Mouse (Mus musculus): ENCODE results near the gene Mc1r. TPM values are rescaled to one million over a fixed set of nuclear protein-coding genes. Genes with fewer than 3 reads are reported as not detected.
"Not testable (repeated sequence)": the region's sequence is repeated elsewhere in the genome, so short reads cannot be mapped to it uniquely, and the experiment has no call there.

Gene Mc1r
- total RNA-seq, 2 experiments from 2014 or later: not detected

DNA sequence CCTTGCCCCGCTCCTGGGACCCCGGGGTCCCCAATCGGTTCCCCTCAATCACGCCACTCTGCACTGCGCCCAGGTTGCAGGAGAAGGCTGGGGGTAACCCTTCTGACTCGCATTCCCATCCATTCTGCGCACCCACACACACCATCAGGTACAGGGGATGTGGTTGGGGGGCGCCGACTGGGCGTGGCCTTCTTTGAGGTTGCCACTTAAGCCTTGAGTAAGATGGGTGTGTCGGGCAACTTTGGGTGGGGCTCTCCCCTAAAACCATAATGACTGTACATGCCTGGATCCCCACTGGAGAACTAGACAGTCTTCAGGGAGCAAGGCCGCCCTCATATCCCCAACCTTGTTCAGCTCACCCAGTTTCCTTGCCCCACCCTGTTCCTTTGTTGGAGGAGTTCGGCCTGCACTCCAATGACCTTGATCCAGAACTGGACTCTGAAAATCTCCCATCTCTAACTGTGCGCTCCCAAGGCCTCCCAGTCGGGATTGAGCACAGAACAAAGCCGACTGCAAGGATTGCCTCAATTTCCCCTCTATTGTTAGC, 4.9 kb downstream of the Mc1r start:
- DNase-seq: no peak

DNA sequence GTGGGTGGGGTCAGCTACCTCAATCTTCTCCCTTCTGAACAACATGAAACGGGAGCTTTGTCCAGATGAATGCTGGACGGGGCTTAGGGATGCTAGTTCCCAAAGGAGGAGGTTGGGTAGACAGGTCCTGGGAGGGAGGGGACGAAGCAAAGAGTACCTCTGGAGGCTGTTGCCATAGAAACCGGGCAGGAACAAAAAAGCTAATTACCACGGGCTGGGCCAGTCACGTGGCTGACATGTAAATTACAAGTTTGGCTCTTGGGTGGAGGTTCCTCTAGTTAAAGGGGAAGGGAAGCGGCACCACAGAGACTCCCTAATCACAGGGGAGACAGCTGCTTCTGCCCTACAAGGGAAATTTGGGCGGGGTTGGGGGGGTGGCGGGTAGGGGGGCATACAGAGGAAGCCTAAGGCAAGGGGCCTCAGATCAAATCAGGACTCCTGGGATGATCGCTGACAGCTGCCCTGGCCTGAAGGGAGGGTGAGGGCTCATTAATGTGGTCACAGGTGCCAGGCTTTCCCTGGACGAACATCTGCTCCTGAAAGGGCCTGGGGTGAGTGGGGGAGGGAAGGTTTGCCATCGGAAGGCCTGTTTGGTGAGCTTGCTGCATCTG, 5.8 kb downstream of the Mc1r start:
- no peak for DNase-seq

DNA sequence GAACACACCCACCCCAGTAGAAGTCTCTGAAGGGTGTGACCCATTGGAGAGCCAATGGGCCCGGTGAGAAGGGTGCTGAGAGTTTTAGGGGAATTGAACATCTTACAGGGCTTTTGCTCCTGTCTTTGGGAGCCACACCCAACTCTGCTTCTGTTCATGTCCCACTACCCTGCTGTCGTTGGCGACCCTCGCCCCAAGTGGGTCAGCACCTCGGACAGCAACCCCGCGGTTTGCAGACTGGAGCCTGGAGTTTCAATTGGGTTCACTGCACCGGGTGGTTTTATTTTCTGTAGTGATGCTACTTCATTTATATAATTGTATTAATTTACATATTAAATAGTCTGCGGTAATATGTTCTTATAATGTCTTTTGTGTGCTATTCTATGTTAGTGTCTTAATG, 7.3 kb downstream of the Mc1r start:
- DNase-seq: no peak

DNA sequence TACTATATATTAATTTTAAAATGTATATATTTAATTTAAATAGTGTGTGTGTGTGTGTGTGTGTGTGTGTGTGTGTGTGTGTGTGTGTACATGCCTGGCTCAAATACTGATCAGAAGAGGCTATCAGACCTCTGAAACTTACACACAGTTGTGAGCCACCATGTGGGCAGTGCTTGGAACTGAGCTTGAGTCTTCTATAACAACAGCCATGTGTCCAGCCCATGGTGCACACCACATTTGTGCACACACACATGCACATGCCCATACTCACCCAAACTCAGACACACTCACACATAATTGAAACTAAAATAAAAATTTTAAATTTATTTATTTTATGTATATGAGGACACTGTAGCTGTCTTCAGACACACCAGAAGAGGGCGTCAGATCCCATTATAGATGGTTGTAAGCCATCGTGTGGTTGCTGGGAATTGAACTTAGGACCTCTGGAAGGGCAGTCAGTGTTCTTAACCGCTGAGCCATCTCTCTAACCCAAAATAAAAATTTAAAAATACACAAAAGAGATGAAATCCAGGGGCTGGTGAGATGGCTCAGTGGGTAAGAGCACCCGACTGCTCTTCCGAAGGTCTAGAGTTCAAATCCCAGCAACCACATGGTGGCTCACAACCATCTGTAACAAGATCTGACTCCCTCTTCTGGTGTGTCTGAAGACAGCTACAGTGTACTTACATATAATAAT, 8.2 kb downstream of the Mc1r start:
- DNase-seq: not testable (repeated sequence)

DNA sequence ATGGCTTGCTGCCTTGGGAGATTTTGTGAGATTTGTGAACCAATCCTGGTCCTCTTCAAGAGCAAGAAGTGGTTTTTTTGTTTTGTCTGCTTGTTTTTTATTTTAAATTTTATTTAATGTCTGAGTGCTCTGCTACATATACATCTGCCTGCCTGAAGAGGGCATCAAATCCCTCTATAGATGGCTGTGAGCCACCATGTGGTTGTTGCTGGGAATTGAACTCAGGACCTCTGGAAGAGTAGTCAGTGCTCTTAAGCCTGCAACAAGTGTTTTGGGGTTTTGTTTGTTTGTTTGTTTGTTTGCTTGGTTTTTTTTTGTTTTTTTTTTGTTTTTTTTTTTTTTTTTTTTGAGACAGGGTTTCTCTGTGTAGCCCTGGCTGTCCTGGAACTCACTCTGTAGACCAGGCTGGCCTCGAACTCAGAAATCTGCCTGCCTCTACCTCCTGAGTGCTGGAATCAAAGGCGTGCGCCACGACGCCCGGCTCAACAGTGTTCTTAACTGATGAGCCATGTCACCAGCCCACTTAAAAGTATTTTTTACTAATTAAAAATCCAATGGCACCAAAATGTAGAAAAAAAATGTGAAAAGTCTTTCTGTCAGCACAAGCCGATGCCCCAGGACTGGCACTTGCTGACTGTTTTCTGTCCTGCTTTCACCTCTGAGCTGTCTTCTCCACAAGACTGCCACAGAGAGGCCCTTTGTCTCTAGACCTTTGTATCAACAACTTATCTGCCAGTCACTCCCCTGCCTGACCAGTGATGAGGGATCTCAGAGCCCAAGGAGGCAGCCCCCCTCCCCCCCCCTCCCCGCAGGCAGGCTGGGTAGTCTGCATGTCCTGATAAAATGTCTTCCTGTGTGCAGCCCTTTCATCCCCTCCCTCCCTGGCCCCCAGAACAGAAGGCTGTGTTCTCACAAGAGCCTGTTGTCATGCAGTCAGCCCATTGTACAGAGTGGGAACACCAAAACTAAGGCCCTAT, 9.3 kb downstream of the Mc1r start:
- no peak for DNase-seq

DNA sequence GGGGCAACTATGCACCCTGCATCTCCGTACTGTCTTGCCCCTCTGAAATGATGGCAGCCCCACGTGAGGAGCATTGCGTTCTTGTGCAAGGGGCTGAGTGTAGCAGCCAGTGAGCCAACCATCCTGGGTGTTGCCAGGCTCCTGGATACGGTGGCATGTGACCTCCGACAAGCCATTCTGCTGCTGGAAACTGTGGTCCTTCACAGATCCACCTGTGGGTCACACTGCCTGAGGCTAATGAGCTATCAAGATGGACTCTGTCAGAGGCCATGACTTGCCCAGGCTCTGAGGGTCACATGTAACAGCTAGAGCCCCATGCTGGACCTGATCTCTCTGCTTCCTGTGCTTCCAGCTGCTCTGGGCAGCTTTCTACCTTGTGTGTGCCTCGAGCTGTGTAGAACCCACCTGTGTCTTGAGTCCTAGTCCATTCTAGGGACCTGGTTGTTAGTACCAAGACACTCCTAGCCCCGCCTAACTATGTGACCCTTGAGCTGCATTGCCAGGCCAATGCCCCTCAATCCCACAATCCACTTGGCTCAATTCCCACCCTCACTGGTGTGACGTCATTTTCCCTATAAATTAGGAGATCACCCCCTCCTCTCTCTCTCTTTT, 10.1 kb downstream of the Mc1r start:
- no peak for DNase-seq

DNA sequence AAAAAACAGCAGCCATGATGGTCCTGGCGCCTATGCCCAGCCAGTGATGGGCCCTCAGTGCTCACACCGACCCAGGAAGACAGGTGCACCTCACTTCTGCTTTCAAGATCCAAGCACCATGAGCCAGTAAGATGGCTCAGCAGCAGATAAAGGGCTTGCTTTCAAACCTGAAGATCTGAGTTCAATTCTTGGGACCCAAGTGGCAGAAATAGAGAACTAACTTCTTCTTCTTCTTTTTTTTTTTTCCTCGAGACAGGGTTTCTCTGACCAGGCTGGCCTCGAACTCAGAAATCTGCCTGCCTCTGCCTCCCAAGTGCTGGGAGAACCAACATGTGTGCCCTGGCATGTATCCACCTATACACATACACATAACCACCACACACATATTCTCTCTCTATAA, 12.8 kb downstream of the Mc1r start:
- no peak for DNase-seq

DNA sequence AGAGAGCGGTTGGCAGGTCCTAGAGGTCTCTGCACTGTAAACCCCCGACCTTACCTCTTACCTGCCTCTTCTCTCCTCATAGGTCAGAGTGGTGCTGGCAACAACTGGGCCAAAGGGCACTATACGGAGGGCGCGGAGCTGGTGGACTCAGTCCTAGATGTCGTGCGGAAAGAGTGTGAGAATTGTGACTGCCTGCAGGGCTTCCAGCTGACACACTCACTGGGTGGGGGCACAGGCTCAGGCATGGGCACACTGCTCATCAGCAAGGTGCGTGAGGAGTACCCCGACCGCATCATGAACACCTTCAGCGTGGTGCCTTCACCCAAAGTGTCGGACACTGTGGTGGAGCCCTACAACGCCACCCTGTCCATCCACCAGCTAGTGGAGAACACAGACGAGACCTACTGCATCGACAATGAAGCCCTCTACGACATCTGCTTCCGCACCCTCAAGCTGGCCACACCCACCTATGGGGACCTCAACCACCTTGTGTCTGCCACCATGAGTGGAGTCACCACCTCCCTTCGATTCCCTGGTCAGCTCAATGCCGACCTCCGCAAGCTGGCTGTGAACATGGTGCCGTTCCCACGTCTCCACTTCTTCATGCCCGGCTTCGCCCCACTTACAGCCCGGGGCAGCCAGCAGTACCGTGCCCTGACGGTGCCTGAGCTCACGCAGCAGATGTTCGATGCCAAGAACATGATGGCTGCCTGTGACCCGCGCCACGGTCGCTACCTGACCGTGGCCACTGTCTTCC, 13.8 kb downstream of the Mc1r start:
- no peak for DNase-seq

DNA sequence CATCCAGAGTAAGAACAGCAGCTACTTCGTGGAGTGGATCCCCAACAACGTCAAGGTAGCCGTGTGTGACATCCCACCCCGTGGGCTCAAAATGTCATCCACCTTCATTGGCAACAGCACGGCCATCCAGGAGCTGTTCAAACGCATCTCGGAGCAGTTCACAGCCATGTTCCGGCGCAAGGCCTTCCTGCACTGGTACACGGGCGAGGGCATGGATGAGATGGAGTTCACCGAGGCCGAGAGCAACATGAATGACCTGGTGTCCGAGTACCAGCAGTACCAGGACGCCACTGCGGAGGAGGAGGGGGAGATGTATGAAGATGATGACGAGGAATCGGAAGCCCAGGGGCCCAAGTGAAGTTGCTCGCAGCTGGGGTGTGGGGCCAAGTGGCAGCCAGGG, 14.4 kb downstream of the Mc1r start:
- no peak for DNase-seq

DNA sequence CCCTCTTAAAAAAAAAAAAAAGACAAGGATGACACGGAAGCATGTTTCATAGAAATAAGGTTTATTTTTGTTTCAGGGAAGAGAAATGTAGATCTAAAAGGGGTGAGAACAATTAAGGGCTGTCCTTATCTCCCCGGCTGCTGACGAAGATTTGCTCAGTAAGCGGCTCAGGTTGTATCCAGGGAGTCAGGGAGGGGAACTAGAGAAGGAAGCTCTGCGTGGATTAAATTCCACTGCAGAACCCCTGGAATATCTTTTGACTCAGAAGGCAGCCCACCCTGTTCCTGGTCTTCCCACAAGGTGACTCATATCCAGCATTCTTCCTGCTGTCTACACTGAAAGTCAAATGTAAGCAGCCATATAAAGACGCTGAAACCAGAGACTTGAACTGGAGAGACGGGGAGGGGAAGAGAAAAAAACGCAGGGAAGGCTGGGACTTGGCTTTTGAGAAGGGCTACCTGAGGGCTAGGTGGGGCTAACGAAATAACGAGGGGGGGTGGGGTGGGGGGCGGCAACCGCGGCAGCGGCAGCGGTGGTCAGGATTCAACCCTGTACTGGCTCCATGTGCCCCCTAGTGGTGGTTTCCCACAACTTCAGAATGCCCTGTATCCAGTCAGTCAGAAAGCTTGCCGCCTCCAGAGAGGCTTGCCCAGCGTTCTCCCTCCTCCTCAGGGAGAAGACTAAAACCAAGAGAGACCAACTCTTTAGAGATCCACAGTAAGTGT, 15.3 kb downstream of the Mc1r start:
- DNase-seq: peak; percentile 55

DNA sequence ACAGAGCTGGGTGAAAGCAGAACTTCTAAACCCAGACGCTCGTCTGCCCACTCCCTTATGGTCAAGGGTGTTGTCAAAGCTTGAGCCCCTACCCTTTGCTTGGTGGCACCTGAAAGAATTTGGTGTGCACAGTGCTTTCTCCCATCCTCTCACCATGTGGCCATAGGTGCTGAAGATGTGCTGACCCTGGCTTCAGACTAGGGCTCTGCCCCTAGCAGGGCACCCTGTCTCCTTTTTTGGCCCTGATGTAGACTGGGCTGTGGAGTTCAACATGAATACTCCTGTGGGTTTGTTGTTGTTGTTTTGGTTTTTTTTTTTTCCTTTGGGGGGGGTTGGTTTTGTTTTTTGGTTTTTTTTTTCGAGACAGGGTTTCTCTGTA, 15.9 kb downstream of the Mc1r start:
- DNase-seq: no peak

DNA sequence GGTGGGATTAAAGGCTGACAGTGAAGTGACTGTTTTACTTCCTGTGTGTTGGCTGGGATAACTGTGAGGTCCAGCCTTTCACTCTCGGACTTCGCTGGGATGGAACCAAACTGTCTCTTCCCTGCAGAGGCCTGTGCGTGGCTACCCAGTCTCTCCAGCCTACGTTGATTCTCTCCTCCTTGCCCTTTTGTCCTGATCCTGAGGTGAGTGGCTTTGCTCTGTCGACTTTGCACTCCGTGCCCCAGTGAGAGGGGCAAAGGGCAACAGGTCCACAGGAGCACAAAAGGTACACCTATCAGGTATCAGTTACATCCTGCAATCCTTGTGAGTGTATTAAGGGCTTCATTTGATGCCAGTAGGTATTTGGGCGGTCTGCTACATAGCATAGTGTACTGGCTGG, 16.5 kb downstream of the Mc1r start, which contains the start of gene Def8:
Def8 (plus strand) TSS at position 87 of the 400 bp plus-strand sequence.
- no peak for DNase-seq

DNA sequence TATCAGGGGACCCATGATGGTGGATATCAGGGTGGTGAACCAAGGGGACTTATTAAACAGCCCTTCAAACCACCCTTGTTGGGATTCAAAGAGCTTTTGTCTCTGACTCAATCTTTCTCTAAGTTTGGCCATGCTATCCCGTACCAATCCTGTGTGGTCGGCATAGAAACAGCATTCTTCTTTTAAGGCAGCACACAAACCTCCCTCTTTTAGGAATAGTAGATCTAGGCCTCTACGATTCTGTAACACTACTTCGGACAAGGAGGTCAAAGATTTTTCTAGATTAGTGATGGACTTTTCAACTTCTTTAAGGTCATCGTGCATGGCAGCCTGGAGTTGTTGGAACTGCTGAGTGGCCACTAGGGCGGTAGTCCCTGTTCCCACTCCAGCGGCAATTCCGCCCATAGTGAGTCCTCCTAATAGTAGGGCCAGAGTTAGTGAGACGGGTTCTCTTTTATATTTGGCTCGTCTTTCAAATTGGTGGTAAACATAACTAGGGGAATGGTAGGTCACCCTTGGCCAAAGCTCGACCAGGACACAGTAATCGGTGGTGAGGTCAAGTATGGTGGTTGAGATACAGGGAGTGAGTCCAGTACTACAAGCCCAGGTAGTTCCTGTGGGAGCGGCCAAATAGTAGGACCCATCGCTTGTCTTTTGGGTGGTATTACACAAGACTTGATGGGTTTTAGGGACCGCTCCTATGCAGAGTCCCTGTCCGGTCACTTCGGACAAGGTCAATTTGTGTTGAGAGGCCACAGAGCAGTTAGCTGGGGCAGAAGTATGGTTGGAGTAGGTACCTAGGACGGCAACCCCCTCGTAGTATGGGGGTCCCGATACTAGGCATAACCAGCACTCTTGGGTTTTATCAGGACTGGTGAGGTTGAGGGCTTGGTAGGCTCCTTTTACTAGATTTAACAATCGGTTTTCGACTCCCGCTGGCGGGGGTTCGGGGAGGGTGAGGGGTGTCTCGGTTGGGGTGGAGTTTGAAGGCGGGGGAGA, 19.9 kb downstream of the Mc1r start:
- no peak for DNase-seq

DNA sequence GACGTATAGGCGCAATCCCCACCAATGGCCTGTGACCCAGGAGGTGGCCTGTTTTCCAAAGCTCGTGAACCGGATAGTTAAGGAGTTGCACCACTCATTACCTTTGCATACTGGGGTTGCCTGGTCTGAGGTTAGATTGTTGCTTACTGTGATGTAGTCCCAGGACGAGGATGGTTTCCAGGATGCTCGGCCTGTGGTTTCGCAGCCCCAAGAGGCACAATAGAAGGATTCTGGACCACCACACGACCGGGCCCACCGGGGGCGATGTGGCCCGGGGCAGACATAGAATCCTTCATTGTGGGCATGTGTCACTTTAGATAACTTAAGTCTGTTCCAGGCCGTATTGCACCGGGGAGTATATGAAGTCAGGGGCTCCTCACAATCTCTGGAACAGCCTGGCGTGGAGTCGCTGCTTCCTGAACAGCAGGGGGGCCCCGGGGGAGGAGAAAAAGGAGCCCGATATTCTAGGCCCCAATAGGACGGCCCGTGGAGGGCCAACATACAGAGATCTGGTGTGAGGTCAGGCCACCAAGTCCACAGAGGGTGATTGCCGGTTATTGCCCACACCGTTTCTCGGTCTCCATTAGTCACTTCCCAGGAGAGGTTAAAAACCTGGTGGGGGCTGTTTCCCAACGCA, 20.9 kb downstream of the Mc1r start:
- DNase-seq: no peak

DNA sequence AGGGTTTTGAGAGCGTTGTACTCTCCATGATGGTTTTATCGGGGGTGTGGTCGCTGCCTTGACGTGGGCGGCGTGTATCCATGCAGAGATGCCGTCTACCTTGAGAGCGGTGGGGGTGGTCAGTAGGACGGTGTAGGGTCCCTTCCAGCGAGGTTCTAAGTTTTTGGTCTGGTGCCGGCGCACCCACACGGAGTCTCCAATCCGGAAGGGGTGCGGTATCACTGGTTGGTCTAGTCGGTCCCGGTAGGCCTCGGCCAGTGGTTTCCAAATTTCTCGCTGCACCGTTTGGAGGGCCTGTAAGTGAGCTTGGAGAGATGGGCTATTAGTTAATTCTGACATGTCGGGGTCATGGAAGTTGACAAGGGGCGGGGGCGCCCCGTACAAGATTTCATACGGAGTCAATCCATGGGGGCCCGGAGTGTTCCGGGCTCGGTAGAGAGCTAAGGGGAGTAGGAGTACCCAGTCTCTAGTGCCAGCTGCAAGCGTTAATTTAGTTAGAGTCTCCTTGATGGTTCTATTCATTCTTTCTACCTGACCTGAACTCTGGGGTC, 21.5 kb downstream of the Mc1r start:
- no peak for DNase-seq

DNA sequence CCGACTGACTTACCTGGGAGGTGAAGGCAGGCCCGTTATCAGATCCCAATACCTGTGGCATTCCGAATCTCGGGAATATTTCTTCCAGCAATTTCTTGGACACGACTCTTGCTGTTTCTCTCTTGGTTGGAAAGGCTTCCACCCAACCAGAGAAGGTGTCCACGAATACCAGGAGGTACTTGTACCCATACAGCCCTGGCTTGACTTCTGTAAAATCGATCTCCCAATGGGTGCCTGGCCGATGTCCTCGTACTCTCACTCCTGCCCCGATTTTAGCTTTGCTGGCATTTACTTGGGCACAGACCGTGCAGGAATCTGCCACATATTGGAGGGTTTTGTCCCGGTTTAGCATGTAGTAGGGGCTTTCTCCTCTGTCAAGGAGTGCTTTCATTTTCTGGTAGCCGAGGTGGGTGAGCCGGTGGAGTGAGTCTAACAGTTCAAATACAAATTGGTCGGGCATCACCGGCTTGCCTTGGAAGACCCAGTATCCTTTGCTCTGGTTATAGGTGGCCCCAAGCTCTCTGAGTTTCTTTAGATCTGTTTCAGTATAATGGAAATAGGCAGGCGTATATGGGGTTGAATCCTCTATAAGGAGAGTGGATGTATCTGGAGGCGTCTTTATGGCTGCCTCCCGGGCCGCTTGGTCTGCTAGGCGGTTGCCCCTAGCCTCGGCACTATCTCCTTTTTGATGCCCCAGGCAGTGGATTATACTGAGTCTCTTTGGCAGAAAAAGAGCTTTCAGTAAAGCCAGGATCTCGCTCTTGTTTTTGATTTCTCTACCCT, 22.2 kb downstream of the Mc1r start:
- no peak for DNase-seq

DNA sequence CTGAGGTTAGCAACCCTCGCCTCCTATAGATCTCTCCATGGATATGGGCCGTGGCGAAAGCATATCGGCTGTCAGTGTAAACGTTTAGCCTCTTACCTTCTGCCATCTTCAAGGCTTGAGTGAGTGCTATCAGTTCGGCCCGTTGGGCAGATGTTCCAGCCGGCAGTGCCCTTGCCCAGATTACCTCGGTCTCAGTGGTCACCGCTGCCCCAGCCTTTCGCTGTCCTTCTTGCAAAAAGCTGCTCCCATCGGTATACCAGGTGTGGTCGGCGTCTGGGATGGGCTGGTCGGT, 22.8 kb downstream of the Mc1r start:
- DNase-seq: not testable (repeated sequence)

DNA sequence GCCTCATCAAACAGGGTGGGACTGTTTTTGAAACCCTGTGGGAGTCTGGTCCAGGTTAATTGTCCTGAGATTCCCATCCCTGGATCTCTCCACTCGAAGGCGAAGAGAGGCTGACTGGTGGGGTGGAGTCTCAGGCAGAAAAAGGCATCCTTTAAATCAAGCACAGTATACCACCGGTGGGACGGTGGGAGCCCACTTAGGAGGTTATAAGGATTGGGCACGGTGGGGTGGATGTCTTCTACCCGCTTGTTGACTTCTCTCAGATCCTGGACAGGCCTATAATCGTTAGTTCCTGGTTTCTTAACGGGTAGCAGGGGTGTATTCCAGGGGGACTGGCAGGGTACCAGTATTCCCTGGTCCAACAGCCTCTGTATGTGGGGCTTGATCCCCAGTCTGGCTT, 24.0 kb downstream of the Mc1r start:
- DNase-seq: not testable (repeated sequence)

Data from gastrocnemius, postnatal 10 days (tissue).